Mouse (Mus musculus): ENCODE measurements at regions not wholly inside any gene's neighbourhood (a gene's known extent, or its start where the extent isn't known, plus 50 kb on each side); places are given as distances from the start of the nearest gene placed in this dataset.

GRCm38 (mm10) chr16:46223084-46223600 lies 68.3 kb upstream of the Gm4737 start:
- Histone ChIP-seq H3K4me1 (no peaks in the 10 kb centered on the region), H3K4me2 (no peak overlapping the region), H3K9ac (no peak overlapping the region), H3K27ac (no peak overlapping the region), H3K9me3 (no peaks in the 10 kb centered on the region), H3K27me3 (no peaks in the 10 kb centered on the region), H3K36me3 (no peaks in the 10 kb centered on the region), H3K4me3 (no peak overlapping the region)
- WGBS: 11% methylated on average over 1 of the region's 1 CpGs
- no peak for ATAC-seq (ENCODE audit: borderline replicate concordance, extremely low read depth, low FRiP score, low TSS enrichment)

- H3K4me2 ChIP-seq: no peak overlapping the region
- H3K9ac ChIP-seq: no peak overlapping the region
- no peak overlapping the region for H3K4me3 ChIP-seq
- 77% methylated on average over 4 of the region's 4 CpGs for WGBS
- H3K4me1 ChIP-seq: no peaks in the 10 kb centered on the region
- H3K36me3 ChIP-seq: no peaks in the 10 kb centered on the region
- no peak overlapping the region for H3K27ac ChIP-seq
- no peak for ATAC-seq (ENCODE audit: borderline replicate concordance, extremely low read depth, low FRiP score, low TSS enrichment)
- no peaks in the 10 kb centered on the region for H3K27me3 ChIP-seq
- H3K9me3 ChIP-seq: no peaks in the 10 kb centered on the region
Measured at GRCm38 (mm10) chr16:46212504-46212903, 57.6 kb upstream of the Gm4737 start.

GRCm38 (mm10) chr16:46211914-46212313 lies 57.0 kb upstream of the Gm4737 start:
- 63% methylated on average over 3 of the region's 3 CpGs for WGBS
- Histone ChIP-seq H3K9ac (no peak overlapping the region), H3K27ac (no peak overlapping the region), H3K4me3 (no peak overlapping the region), H3K27me3 (no peaks in the 10 kb centered on the region), H3K9me3 (no peaks in the 10 kb centered on the region), H3K4me2 (no peak overlapping the region), H3K4me1 (no peaks in the 10 kb centered on the region), H3K36me3 (no peaks in the 10 kb centered on the region)
- ATAC-seq (ENCODE audit: borderline replicate concordance, extremely low read depth, low FRiP score, low TSS enrichment): no peak

GRCm38 (mm10) chr16:46205114-46205513 lies 50.2 kb upstream of the Gm4737 start:
- Histone ChIP-seq H3K4me2 (no peak overlapping the region), H3K4me3 (no peak overlapping the region), H3K9me3 (no peaks in the 10 kb centered on the region), H3K9ac (no peak overlapping the region), H3K27ac (no peak overlapping the region), H3K4me1 (no peaks in the 10 kb centered on the region), H3K36me3 (no peaks in the 10 kb centered on the region), H3K27me3 (no peaks in the 10 kb centered on the region)
- no peak for ATAC-seq (ENCODE audit: borderline replicate concordance, extremely low read depth, low FRiP score, low TSS enrichment)
- WGBS: 97% methylated on average over 1 of the region's 1 CpGs
